Mouse (Mus musculus) lung, embryonic 15.5 days (tissue): Measurements from ENCODE around the gene Trarg1. TPM values are rescaled to one million over a fixed set of nuclear protein-coding genes. Genes with fewer than 3 reads are reported as not detected.

Source experiments
- ATAC-seq: fragments of 200-750 bp; cut with Nextera tagmentation; 2 replicates; pipeline ENCODE4 v1.8.0; 2017; ENCODE audit warnings: moderate number of reproducible peaks, borderline replicate concordance; ENCODE audit not compliant: low FRiP score, low TSS enrichment; ENCODE audit errors: extremely low read depth
- H3K27ac ChIP-seq: fragments of 300-500 bp; sonication (generic); 2 replicates; pipeline ENCODE4 v1.5.1; 2015; ENCODE audit warnings: moderate library complexity, mild to moderate bottlenecking, inconsistent platforms
- H3K27me3 ChIP-seq: fragments of 300-500 bp; sonication (generic); 2 replicates; pipeline ENCODE4 v1.6.1; 2015; ENCODE audit warnings: inconsistent platforms
- H3K36me3 ChIP-seq: fragments of 300-500 bp; sonication (generic); 2 replicates; pipeline ENCODE4 v1.6.1; 2015; ENCODE audit warnings: inconsistent platforms
- H3K4me1 ChIP-seq: fragments of 300-500 bp; sonication (generic); 2 replicates; pipeline ENCODE4 v1.6.1; 2015; ENCODE audit warnings: inconsistent platforms
- H3K4me2 ChIP-seq: fragments of 300-500 bp; sonication (generic); 2 replicates; pipeline ENCODE4 v1.6.1; 2015; ENCODE audit warnings: inconsistent platforms, mild to moderate bottlenecking, moderate library complexity
- H3K4me3 ChIP-seq: fragments of 300-500 bp; sonication (generic); 2 replicates; pipeline ENCODE4 v1.5.1; 2015; ENCODE audit warnings: mild to moderate bottlenecking, inconsistent platforms
- H3K9ac ChIP-seq: fragments of 300-500 bp; sonication (generic); 2 replicates; pipeline ENCODE4 v1.6.1; 2015; ENCODE audit warnings: inconsistent platforms
- H3K9me3 ChIP-seq: fragments of 300-500 bp; sonication (generic); 2 replicates; pipeline ENCODE4 v1.6.1; 2016; ENCODE audit warnings: inconsistent platforms
- WGBS: fragments of 180-500 bp; shearing (Covaris S2); methylation state at CpG from one replicate; pipeline ENCODE4 v1.1.7; 2015; 5-methylcytosine and 5-hydroxymethylcytosine counted together
- polyA plus RNA-seq: library from polyadenylated mRNA; unstranded; fragments of >200 nt; fragmentation: Nextera tagmentation; extraction: Ambion mirVana; gene quantifications from 2 replicates; pipeline ENCODE4 v1.2.1, GENCODE M21; 2015

The Trarg1 gene
- polyA plus RNA-seq, 1 experiment from 2014 or later: 0.67 TPM

GRCm38 (mm10) chr11:76735753-76736324 is 56.2 kb downstream of the Trarg1 start:
- H3K27ac ChIP-seq: no peak overlapping the region
- H3K4me1 ChIP-seq: no peaks in the 10 kb centered on the region
- no peak overlapping the region for H3K4me3 ChIP-seq
- H3K9ac ChIP-seq: no peak overlapping the region
- H3K4me2 ChIP-seq: no peak overlapping the region
- H3K36me3 ChIP-seq: peaks cover 46% of the 10 kb centered on the region
- no peaks in the 10 kb centered on the region for H3K27me3 ChIP-seq
- ATAC-seq: no peak
- 60% methylated on average over 4 of the region's 4 CpGs for WGBS
- H3K9me3 ChIP-seq: no peaks in the 10 kb centered on the region

- Histone ChIP-seq H3K9me3 (no peaks in the 10 kb centered on the region), H3K36me3 (peaks cover 26% of the 10 kb centered on the region), H3K27ac (no peak overlapping the region), H3K4me3 (no peak overlapping the region), H3K9ac (no peak overlapping the region), H3K4me2 (no peak overlapping the region), H3K4me1 (no peaks in the 10 kb centered on the region), H3K27me3 (no peaks in the 10 kb centered on the region)
- ATAC-seq: no peak
- 72% methylated on average over 6 of the region's 6 CpGs for WGBS
Observed at GRCm38 (mm10) chr11:76739125-76739524, 59.5 kb downstream of the Trarg1 start.

GRCm38 (mm10) chr11:76742511-76742910 is 62.9 kb downstream of the Trarg1 start:
- no peaks in the 10 kb centered on the region for H3K4me1 ChIP-seq
- H3K9me3 ChIP-seq: no peaks in the 10 kb centered on the region
- 89% methylated on average over 7 of the region's 7 CpGs for WGBS
- peaks cover 27% of the 10 kb centered on the region for H3K36me3 ChIP-seq
- ATAC-seq: no peak
- H3K9ac ChIP-seq: no peak overlapping the region
- no peak overlapping the region for H3K4me2 ChIP-seq
- no peak overlapping the region for H3K27ac ChIP-seq
- H3K4me3 ChIP-seq: no peak overlapping the region
- H3K27me3 ChIP-seq: no peaks in the 10 kb centered on the region

GRCm38 (mm10) chr11:76744550-76744949 is 64.9 kb downstream of the Trarg1 start:
- Histone ChIP-seq H3K9me3 (no peaks in the 10 kb centered on the region), H3K4me3 (no peak overlapping the region), H3K4me2 (no peak overlapping the region), H3K27ac (no peak overlapping the region), H3K9ac (no peak overlapping the region), H3K36me3 (peaks cover 46% of the 10 kb centered on the region), H3K4me1 (no peaks in the 10 kb centered on the region), H3K27me3 (no peaks in the 10 kb centered on the region)
- WGBS: 70% methylated on average over 7 of the region's 7 CpGs
- ATAC-seq: no peak

GRCm38 (mm10) chr11:76745921-76746320 is 66.3 kb downstream of the Trarg1 start:
- Histone ChIP-seq H3K36me3 (peaks cover 56% of the 10 kb centered on the region), H3K27me3 (no peaks in the 10 kb centered on the region), H3K4me2 (no peak overlapping the region), H3K9me3 (no peaks in the 10 kb centered on the region), H3K4me3 (no peak overlapping the region), H3K4me1 (no peaks in the 10 kb centered on the region), H3K9ac (no peak overlapping the region), H3K27ac (no peak overlapping the region)
- 86% methylated on average over 1 of the region's 1 CpGs for WGBS
- no peak for ATAC-seq

Other genes with a start within 250 kb of the Trarg1 start
- gene Abr, start 57.5 kb upstream of the Trarg1 start, polyA plus RNA-seq: 25.9 and 28.3 TPM in 2 replicates
- gene Bhlha9, start 7.3 kb upstream of the Trarg1 start, polyA plus RNA-seq: not detected in 2 replicates
- gene Gosr1, start 83.8 kb downstream of the Trarg1 start, polyA plus RNA-seq: 24.1 and 26.6 TPM in 2 replicates
- 18.4 and 18.7 TPM in 2 replicates for gene Cpd, start 167.2 kb downstream of the Trarg1 start, polyA plus RNA-seq
- gene Tmigd1, start 222.4 kb downstream of the Trarg1 start, polyA plus RNA-seq: 0.14 and 0.24 TPM in 2 replicates
- 179 and 181 TPM in 2 replicates for gene Blmh, start 245.0 kb downstream of the Trarg1 start, polyA plus RNA-seq